7 mouse cellular contexts compared by ENCODE assay signal in genomic region chr3:84270624-84270995, GRCm38 (mm10). TPM values are rescaled to one million over a fixed set of nuclear protein-coding genes. Genes with fewer than 3 reads are reported as not detected.
DNase-seq lines count a peak whose midpoint lies in the region; ATAC-seq and TF ChIP-seq lines count a peak whose summit lies in the region.

No protein-coding gene starts in this region.

- peaks cover 7 to 21% of the 10 kb centered on the region in 2 experiments for H3K4me1 ChIP-seq in MEL (ENCODE audit: control insufficient read depth in 1 of 2, insufficient read depth in 2 of 2, low read length in 2 of 2)
- peaks cover 18% of the 10 kb centered on the region for H3K4me1 ChIP-seq in hindbrain, embryonic 14.5 days (replicated peaks; ENCODE audit: control insufficient read depth, insufficient read depth, low read length)

- ATAC-seq in common myeloid progenitor, adult 5-6 weeks (replicated peaks; ENCODE audit: low read depth, poor library complexity, severe bottlenecking), result peak; percentile 75; the same call in 1 of the 2 replicates
- ATAC-seq in hindbrain, embryonic 14.5 days (ENCODE audit: low FRiP score), result no peak; the same call in 1 of the 2 replicates
- ATAC-seq in granulocyte monocyte progenitor cell, adult 5-6 weeks (replicated peaks; ENCODE audit: poor library complexity, severe bottlenecking), result no peak

- H3K9me3 ChIP-seq in MEL (replicated peaks; ENCODE audit: insufficient read depth, low read length), result no peaks in the 10 kb centered on the region
- H3K9me3 ChIP-seq in hindbrain, embryonic 14.5 days (ENCODE audit: control insufficient read depth, low read length), result no peaks in the 10 kb centered on the region

- peak; percentile 52 for DNase-seq in MEL (ENCODE audit: low read depth, low spot score)
- DNase-seq in hindbrain, embryonic 14.5 days (ENCODE audit: low spot score), result no peak
- peak; percentile 22 for DNase-seq in lung, postnatal 25 days (ENCODE audit: low spot score)
- no peak for DNase-seq in cerebellum, adult 11 months
- DNase-seq in kidney, adult 8-10 months, result no peak

- TF ChIP-seq RAD21 in MEL (IDR thresholded peaks at IDR 0.05; ENCODE audit: low read depth, low read length), result no peak

- H3K27ac ChIP-seq in MEL (ENCODE audit: control insufficient read depth, low read depth, low read length), result peak overlapping the region; percentile 51; the same call in 1 of the 2 replicates
- H3K27ac ChIP-seq in hindbrain, embryonic 14.5 days, result no peak overlapping the region

- no peaks in the 10 kb centered on the region for H3K79me2 ChIP-seq in MEL (ENCODE audit: control insufficient read depth, insufficient read depth, low read length, poor library complexity)

- H3K9ac ChIP-seq in MEL (ENCODE audit: control insufficient read depth, low read depth, low read length, poor library complexity, severe bottlenecking), result no peak overlapping the region
- H3K9ac ChIP-seq in hindbrain, embryonic 14.5 days, result peak overlapping the region; percentile 45; the same call in 1 of the 2 replicates

- H3K4me3 ChIP-seq in MEL (ENCODE audit: control insufficient read depth in 1 of 2, insufficient read depth in 1 of 2, low read depth in 2 of 2, low read length in 2 of 2), result no peak overlapping the region
- no peak overlapping the region; the same call in 1 of the 2 replicates for H3K4me3 ChIP-seq in hindbrain, embryonic 14.5 days (replicated peaks; ENCODE audit: low read length)

- TF ChIP-seq CTCF in MEL (IDR thresholded peaks at IDR 0.05 in 2 of 3, conservative IDR thresholded peaks at IDR 0.05 in 1 of 3; ENCODE audit: control insufficient read depth in 1 of 3, insufficient read depth in 1 of 3, low read depth in 2 of 3, low read length in 3 of 3, poor library complexity in 1 of 3, severe bottlenecking in 1 of 3), result no peak

- WGBS in hindbrain, embryonic 14.5 days, result 3% methylated on average over 3 of the region's 3 CpGs

- peak overlapping the region; percentile 40 for H3K4me2 ChIP-seq in hindbrain, embryonic 14.5 days (replicated peaks)

- H3K27me3 ChIP-seq in MEL (ENCODE audit: control insufficient read depth in 1 of 2, insufficient read depth in 2 of 2, low read length in 2 of 2), result no peaks in the 10 kb centered on the region
- H3K27me3 ChIP-seq in hindbrain, embryonic 14.5 days (ENCODE audit: control insufficient read depth, insufficient read depth, low read length), result no peaks in the 10 kb centered on the region

- no peak; a peak in 1 of 4 replicates for TF ChIP-seq EP300 in MEL (IDR thresholded peaks at IDR 0.05; ENCODE audit: low read depth in 1 of 2, low read length in 2 of 2)

- TF ChIP-seq POLR2A in MEL (IDR thresholded peaks at IDR 0.05; ENCODE audit: control insufficient read depth in 1 of 2, insufficient read depth in 1 of 2, low read depth in 1 of 2, low read length in 2 of 2, poor library complexity in 1 of 2), result no peak

- H3K36me3 ChIP-seq in MEL (ENCODE audit: control insufficient read depth in 1 of 2, insufficient read depth in 2 of 2, low read length in 2 of 2), result peaks cover 0 to 7% of the 10 kb centered on the region in 2 experiments; a peak in 2 of 4 replicates
- H3K36me3 ChIP-seq in hindbrain, embryonic 14.5 days (replicated peaks; ENCODE audit: control insufficient read depth, insufficient read depth), result no peaks in the 10 kb centered on the region

TF ChIP-seq in MEL, 35 proteins besides CTCF, POLR2A, EP300 and RAD21:
- TF ChIP-seq ZNF384 (IDR thresholded peaks at IDR 0.05; ENCODE audit: low read depth, low read length) (0 out of 2 replicates have a peak, but pooled peaks have one; percentile 20), MAZ (IDR thresholded peaks at IDR 0.05; ENCODE audit: low read depth, low read length) (no peak), POLR2AphosphoS5 (IDR thresholded peaks at IDR 0.05; ENCODE audit: borderline replicate concordance, low read depth, low read length) (no peak), NELFE (IDR thresholded peaks at IDR 0.05; ENCODE audit: low read depth, low read length) (no peak; the same call in 1 of the 2 replicates)

RNA-seq across cellular contexts. Expression of gene Trim2, which starts 36.1 kb away (rescaled TPM):
- total RNA-seq in MEL (2012; rRNA removed), result 1.7 and 2.8 TPM in 2 replicates
- 1 to 10 TPM in 1 of 2 experiments, not detected in 1; 4.4 TPM for polyA plus RNA-seq in MEL (2012; ENCODE audit: insufficient read depth in 1 of 2, insufficient read length in 2 of 2, low read depth in 1 of 2, low replicate concordance in 2 of 2, missing spikeins in 1 of 2)
- total RNA-seq in common myeloid progenitor, adult 5-6 weeks (2017), result 1.7 and 3.0 TPM in 2 replicates
- polyA plus RNA-seq in hindbrain, embryonic 14.5 days (2014; fragmentation: Nextera tagmentation; extraction: Ambion mirVana), result 136 and 151 TPM in 2 replicates
- total RNA-seq in granulocyte monocyte progenitor cell, adult 5-6 weeks (2014; fragmentation: Nextera tagmentation), result not detected in 2 replicates
- not detected in 2 replicates for total RNA-seq in granulocyte monocyte progenitor cell, adult 5-6 weeks (2017)

Comparison
In these comparisons a context has a peak if more than half of its experiments do, and no peak if none do; other contexts are left out.
1. DNase-seq: peak in MEL (single experiment) and lung, postnatal 25 days (single experiment); none in hindbrain, embryonic 14.5 days (single experiment), cerebellum, adult 11 months (single experiment) and kidney, adult 8-10 months (0 of 2).